Mouse (Mus musculus): Measurements from ENCODE around the gene Pik3c2b. TPM values are rescaled to one million over a fixed set of nuclear protein-coding genes. Genes with fewer than 3 reads are reported as not detected.
"Not testable (repeated sequence)": the region's sequence is repeated elsewhere in the genome, so short reads cannot be mapped to it uniquely, and the experiment has no call there.

The Pik3c2b gene
- total RNA-seq, 1 experiment from 2014 or later, result 8.3 TPM

DNA sequence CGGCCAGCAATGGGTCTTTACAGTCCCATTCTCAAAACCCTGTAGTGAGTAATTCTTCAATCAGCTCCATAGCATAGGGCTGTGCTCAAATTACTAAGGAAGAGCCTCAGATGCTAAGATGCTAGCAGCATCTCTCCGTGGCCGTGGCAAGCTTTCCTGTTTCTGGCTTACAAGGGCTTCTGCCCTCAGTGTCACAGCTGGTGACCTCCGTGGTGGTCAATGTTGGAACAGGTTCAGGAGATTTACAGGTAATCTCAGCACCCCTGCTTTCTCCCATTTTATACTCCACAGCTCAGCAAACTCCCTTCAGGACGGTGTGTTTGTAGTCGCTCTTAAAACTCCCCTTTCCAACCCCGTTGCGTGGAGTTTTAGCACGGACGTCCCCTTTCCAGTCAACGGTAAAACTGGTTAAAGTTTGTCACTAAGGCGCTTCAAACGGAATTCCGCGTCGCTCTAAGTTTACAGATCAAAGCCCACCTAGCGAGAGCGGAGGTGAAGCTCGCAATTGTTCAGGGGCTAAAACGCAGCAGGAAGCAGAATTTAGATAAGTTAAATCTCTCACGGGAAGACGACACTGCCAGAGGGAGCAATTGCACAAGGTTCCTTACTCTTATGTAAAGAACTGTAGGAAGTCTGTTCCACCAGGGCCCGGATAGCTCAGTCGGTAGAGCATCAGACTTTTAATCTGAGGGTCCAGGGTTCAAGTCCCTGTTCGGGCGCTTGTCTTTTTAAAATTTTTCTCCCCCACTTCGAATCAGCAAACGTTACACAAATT lies 12.0 kb upstream of the Pik3c2b start:
- DNase-seq, result peak; percentile 46

DNA sequence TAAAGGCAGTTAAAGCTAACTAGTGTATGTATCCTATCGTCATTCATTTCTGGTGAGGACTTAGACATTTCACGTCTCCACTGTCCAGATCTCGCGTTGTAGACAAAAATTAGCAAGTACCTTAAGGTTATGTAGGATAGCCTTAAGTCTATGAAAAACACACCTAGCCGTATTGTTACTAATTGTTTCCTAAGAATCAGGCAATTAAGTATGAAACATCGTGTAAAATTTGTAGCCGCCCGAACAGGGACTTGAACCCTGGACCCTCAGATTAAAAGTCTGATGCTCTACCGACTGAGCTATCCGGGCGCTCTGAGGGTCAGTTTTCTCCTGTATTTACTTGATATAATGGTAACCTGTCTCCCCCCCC lies 11.4 kb upstream of the Pik3c2b start:
- peak; percentile 48 for DNase-seq

DNA sequence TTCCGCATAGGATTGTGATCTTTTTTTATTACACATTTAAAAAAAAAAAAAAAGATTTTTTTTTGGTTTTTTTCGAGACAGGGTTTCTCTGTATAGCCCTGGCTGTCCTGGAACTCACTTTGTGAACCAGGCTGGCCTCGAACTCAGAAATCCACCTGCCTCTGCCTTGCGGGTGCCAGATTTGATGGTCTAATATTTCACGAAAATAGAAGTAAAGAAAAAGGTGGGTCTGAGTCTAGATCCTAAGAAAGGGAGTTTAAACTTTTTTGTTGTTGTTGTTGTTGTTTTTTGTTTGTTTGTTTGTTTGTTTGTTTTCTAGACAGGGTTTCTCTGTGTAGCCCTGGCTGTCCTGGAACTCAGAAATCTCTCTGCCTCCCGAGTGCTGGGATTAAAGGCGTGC lies 10.8 kb upstream of the Pik3c2b start:
- not testable (repeated sequence) for DNase-seq

DNA sequence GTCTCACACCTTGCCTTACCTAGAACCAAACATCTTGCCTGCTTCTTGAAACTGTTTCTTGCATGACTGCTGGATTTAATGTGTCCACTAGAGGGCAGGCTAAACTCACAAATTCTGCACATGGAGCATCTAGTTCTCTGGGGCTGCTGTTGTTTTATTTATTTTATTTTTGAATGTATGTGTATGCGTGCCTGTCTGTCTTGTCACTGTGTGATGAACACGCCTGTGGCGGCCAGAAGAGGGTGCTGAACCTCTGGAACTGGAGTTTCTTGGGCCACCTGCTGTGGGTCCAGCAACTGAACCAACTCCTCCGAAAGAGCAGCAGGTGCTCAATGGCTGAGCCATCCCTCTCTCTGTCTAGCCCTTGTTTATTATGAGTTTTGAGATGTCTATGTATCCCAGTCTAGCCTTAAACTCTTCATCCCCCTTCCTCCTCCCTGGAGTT lies 5.9 kb upstream of the Pik3c2b start:
- peak; percentile 6 for DNase-seq

DNA sequence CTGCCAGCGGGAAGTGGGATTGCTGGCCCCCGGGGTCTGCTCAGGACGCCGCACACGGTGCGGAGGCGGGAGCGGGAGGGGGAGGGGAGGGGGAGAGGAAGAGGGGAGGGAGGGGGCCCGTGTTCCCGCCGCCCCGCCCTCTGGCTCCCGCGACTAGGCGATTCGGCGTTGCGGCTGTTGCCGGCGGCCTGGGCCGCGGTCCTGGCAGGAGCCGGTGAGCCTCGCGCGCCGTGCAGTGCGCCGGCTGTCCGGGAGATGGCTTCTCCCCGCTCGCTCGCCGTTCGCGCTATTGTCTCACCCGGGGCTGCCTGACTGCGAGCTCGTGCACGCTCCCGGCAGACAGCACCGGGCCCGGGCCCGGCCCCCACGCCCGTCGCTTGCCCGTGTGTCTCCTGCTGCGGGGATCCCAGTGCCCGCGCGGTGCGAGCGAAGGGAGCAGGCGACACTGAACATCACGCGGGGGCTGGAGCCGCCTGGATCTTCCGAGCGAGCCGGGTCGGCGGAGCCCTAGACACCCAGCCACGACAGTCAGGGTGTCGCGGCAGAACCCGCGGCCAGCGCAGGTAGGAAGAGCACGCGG lies 484 bp downstream of the Pik3c2b start:
- DNase-seq, result peak; percentile 84

DNA sequence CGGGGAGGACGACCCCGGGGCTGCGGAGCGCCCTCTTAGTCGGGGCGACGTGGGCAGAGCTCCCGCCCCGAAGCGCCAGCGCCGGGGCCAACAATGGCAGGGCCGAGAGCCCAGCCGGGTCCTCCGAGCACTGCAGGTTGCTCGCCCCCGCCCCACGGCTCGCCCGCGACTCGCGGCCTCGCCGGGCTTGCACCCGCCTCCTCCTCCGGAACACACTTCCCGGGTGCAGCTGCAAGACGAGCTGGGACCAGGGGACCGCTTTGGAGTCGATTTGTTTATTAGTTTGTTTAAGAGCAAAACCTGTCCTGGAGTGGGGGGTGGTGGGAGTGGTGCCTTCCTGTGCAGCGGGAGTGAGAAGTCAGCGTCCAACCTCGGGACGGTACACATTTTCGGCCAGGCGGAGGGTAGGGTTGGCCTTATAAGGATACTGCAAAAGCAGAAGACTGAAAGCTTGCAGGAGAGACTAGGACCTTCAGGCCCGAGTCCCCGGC lies 1.0 kb downstream of the Pik3c2b start:
- peak; percentile 47 for DNase-seq

DNA sequence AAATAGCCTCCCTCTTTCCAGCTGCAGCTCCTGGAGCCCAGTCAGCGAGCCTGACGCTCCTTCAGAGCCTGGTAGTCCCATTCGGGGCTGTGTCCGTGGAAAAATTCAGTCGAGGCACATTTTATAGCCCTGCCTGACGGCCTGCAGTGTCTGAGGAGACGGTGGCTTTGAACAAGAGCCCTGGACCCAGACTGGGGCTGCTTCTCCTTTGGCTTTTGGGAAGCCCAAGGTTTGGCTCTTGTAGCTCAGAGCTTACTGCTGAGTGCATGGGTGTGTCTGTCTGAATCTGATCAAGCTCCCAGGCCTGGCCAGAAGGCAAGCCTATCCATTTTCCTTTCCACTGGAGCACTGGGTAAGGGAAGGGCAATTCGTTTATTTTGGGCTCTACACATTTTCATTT lies 2.1 kb downstream of the Pik3c2b start:
- no peak for DNase-seq

DNA sequence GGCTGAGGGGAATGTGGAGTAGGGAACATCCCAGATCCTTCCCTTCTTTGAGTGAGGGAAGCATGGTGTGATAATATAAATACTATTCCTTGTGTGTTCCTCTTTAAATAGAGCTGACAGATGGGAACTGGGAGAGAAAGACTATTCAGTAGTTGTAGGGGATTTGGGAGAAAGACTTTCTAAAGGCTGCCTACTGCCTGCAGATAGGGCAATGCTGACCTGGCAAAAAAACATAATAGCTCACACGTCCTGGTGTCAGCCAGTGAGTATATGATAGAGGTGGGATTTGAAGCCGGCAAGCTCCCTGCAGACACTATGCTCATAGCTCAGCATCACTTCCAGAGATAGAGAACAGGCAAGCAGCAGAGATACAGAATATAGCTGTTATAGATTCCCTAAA lies 3.2 kb downstream of the Pik3c2b start:
- no peak for DNase-seq

DNA sequence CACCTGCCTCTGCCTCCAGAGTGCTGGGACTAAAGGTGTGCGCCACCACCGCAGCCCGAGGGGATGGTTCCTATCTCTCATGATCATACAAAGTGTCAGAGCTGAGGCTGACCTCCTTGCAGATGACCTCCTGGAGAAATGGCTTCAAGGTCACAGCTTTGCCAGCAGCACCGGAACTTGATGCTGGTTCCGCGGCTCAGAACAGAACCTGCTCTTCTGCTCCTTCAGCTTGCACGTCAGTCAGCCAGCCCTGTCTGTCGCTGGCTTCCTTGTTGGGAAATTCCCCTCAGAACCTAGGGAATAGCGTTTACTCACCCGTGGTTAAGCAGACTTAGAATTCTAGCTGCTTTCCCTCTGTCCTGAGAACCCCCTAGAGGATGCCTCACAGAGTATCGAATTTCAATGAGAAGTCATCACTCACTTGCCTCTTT lies 4.5 kb downstream of the Pik3c2b start:
- no peak for DNase-seq

DNA sequence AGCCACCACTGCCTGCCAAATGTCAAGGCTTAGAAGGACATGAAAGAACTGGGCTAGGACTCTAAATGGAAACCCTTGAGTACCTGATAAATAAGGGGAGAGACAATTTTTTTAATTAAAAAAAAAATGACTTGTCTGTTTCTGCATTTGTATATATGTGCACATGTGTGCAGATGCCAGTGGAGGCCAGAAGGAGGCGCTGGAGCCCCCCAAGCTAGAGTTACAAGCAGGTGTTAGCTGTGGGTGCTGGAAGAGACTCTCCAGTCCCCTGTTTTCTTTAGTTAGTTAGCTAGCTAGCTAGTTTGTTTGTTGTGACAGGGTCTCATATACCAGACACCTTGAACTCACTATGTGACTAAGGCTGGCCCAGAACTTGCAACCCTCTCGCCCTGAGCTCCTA lies 6.4 kb downstream of the Pik3c2b start:
- no peak for DNase-seq

DNA sequence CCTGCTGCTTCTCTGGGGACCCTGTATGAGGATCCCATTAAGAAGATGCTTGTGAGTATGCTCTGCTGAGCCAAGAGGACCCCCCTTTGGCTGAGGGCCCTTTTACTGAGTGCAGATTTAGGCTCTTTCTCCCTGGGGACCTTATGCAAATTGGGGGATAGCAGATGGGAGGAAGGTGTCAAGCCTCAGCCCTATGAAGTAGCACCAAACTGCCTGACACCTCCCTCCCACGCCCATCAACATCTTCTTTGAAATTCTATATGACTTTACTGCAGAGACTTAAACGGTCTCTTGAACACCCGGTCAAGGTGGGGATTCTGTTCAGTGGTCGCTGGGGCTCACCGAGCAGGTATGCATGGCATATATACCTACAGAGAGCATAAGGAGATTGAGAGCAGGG lies 7.6 kb downstream of the Pik3c2b start:
- DNase-seq, result no peak

DNA sequence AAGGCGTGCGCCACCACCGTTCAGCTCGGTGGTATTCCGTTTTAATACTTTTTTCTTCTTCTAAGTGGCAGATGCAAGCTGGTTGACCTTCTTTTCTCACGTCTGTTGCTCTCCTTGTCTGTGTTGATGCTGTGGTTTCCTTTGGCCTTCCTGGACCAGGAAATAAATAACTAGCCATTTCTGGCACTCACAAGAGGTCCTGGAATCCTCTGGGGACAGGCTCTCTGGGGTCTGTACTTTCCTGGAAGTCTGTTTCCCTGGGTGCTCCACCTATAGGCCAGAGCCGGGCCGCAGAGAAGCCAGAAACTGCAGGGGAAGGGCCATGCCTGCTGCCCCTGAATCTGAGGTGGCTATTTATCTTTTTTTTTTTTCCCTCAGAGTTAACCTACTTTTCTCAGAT lies 8.9 kb downstream of the Pik3c2b start:
- DNase-seq, result no peak

DNA sequence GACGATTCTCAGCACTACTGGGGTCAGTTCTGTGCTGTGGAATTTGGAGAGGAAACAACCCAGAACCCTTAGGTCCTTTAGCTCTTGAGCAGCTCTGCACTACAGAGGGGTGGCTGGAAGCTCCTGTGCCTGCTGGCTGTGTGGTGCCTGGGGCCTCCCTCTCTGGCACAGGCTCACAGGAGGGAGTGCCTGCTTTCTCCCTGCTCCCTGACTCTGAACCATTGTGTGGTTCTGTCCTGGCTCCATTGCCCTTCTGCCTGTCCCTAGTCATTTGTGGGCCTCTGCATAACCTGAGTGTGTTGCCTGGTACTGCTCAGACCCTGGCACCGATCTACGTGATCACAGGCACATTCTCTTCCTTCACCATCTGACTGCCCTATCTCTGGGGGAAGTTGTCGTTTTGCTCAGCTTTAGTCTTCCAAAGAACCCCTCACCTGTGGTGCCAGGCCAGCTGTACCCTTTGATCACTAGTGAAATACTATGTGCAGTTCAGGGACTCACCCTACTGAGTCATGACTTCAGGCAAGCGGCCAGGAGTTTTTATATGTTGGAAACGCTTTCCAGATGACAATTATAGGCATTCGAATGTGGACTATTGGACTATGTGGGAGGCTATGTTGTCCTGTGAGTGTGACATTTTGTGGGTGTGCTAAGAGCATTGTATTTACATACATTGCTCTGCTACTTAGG lies 12.0 kb downstream of the Pik3c2b start:
- DNase-seq, result peak; percentile 72

DNA sequence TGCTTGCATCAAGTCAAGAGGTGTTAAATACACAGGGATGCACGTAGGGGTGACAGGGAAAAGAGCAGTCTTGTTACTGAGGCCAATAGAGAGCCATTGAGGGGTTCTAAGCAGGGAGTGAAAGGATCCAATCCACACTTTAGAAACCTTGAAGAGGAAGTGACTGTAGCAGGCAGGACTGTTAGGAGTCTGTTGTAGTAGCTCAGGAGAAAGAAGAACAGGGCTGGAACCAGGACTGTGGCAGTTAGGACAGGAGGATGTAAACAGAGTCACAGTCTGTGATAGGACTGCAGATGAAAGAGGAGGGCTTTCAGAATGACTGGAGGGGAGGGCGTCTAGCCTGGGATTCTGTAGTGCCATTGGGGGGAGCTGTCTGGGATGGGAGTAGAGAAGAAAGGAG lies 14.1 kb downstream of the Pik3c2b start:
- DNase-seq, result no peak

DNA sequence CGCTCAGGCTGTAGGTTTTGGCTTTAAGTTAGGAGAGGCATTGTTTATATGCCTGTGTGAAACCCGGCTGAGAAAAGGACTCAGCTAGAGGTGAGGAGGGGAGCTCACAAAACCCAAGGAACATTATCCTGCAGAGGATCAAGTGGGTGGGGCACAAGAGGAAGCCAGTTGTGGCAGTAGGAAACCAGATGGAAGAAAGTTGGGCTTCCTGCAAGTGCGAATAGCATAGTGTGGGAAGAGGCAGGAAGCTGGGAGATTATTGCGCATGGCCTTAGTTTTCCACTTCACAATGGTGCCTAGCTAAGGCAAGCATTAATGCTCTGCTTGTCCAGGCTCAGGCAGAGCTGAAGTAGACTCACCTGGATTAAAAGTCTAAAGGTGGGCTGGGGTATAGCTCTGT lies 15.2 kb downstream of the Pik3c2b start:
- no peak for DNase-seq

DNA sequence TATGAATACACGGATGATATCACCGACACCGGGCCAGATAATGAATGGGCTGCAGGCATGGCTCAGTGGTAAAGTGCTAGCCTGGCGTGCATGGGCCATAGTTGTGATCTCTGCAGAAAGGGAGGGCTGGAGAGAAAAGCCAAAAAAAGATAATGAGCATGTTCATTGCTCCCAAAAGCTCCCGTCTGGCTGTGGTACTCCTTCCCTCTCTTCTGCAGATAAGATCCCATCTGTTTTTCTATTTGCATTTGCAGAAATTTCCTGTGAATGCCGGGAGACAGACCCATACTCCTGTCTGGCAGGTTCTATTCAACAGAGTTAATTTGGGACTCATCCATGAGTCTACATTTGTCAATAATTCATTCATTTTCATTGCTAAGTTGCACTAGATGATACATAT lies 17.7 kb downstream of the Pik3c2b start:
- no peak for DNase-seq

DNA sequence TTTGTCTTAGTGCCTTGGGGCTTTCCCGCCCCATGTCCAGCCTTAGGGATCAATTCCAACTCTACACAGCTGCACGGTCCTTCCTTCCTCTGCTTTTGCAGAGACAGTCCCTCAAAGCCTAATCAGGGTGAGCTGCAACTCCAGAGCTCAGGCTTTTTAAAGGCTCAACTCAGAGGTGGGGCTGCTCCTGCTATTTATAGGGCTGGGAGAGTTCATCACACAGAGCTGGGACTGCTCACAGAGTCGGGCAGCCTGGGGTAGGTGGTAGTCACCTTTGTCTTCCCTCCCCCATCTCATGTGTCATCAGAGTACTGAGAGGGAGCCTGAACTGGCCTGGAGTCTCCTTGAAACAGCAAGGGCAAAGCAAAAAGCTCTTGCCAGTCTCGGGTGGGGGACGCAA lies 22.8 kb downstream of the Pik3c2b start:
- DNase-seq, result no peak

DNA sequence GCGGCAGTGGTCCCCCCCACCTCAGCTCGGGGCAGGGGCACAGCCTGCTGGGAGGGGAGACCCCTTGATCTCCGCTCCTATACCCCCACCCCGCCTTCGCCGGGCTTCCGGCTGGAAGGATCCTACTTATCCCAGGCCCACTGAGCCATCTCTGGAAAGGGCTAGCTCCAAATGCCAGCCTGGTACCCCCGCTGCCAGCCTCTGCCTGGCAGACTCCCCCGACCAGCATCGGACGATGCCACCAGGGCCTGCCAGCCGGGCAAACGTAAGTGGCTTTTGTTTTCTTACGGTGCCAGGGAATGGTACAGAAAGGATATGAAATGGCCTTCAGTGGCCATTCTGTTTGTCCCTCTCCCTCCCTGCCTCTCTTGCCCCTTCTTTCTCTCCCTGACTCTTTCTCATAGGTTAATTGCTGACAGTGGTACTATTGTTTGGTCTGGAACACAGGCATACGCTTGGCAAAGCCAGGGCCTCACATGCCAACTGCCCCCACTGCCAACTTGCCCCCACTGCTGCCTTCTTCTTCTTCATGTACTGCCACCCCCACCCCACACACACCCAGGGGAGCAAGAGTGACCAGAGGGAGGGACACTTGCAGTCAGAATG lies 23.3 kb downstream of the Pik3c2b start:
- no peak for DNase-seq

DNA sequence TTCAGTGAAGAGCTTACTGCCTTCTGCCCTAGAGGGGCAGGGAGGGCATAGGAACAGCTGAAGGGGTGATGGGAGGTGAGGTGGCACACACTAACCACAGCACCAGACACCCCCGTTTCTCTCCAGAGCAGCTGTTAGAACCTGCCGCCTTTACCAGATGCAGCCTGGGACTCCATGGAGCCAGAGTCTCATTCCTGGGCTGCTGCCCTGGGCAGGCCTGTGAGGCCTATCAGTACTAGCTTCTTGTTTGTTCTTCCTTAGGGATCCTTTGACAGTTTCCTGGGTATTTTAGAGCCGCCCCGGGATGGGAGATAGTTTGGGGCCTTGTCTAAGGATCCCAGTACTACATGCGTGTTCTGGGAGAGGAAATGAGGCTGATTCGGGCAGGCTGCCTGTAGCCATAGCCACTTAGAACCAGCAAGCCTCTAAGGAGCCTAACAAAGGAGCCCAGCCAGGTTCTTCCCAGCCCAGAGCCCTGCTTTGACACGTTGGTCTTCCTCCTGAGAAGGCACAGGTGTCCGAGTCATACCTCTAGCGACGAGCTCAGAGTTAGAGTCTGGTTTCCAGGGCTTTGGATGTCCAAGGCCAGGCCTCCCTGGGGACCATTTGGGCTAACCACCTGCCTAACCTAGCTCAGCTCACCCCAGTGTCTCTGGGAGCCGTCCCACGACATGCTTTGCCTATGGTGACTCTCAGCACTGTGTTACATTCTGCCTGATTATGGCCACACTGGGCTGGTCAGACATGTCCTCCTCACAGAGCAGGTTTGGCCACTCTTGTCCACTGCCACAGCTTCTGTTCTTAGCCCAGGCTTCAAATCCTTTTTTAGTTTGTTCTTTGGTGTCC lies 24.0 kb downstream of the Pik3c2b start:
- DNase-seq, result no peak

DNA sequence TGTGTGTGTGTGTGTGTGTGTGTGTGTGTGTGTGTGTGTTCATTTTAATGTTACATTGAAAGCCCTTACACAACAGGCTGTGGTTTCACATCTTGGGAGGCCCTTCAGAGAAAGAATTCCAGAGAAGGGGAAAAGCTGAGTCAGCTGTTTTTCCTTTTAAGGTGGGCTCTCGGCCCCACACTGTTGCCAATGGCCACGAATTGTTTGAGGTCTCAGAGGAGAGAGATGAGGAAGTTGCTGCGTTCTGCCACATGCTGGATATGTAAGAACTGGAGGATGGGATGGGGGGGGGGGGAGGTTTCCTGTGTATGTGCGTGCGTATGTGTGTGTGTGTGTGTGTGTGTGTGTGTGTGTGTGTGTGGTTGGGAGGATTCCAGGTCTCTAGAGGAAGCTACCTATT lies 24.7 kb downstream of the Pik3c2b start:
- DNase-seq, result no peak

DNA sequence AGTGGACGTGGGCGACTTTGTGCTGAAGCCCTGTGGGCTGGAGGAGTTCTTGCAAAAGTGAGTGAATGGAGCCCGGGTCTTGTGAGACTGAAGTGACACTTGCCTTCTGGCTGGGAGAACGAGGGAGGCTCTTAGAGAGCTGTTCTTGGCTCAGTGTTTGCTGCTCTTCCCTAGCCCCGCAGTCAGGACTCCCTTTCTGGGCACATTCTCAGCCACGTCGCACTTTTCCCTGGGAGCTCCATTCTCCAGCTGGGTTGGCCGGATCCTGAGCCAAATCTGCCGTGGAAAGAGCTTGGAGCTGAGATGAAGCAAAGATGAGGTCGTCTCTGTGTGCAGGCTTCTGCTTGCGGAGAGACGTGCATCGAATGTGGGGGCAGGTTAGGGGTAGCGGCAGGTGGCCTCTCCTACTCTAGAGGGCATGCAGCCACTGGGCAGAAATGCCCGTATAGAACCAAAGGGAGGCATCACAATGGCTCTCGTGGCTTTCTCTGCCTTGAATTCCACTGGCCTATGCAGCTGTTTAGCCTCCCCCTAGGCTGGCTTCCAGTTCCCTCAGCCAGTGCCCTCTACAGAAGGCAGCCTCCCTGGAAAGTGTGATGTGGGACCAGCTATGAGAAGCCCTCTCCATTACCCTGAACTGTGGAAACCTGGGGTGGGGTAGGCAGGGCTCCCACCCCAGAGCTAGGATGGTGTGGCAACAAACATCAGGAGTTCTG lies 26.4 kb downstream of the Pik3c2b start:
- no peak for DNase-seq
